Mouse (Mus musculus) embryonic facial prominence, embryonic 15.5 days (tissue): ENCODE measurements around the gene Rgsl1. TPM values are rescaled to one million over a fixed set of nuclear protein-coding genes. Genes with fewer than 3 reads are reported as not detected.
"Not testable (repeated sequence)": the region's sequence is repeated elsewhere in the genome, so short reads cannot be mapped to it uniquely, and the experiment has no call there.

ENCODE experiments used
- ATAC-seq: fragments of 200-750 bp; cut with Nextera tagmentation; 2 replicates; pipeline ENCODE4 v1.8.0; 2017; ENCODE audit warnings: low read depth, moderate TSS enrichment; ENCODE audit not compliant: insufficient number of reproducible peaks, low FRiP score, low TSS enrichment
- H3K27ac ChIP-seq: fragments of 300-500 bp; sonication (generic); replicated peaks from 2 replicates; pipeline ENCODE4 v1.5.1; 2015; ENCODE audit warnings: mild to moderate bottlenecking, inconsistent platforms
- H3K27me3 ChIP-seq: fragments of 300-500 bp; sonication (generic); 2 replicates; pipeline ENCODE4 v1.6.1; 2015; ENCODE audit warnings: inconsistent platforms
- H3K36me3 ChIP-seq: fragments of 300-500 bp; sonication (generic); 2 replicates; pipeline ENCODE4 v1.6.1; 2015; ENCODE audit warnings: mild to moderate bottlenecking, inconsistent platforms
- H3K4me1 ChIP-seq: fragments of 300-500 bp; sonication (generic); 2 replicates; pipeline ENCODE4 v1.6.1; 2015; ENCODE audit warnings: inconsistent platforms
- H3K4me2 ChIP-seq: fragments of 300-500 bp; sonication (generic); replicated peaks from 2 replicates; pipeline ENCODE4 v1.6.1; 2015; ENCODE audit warnings: mild to moderate bottlenecking, inconsistent platforms
- H3K4me3 ChIP-seq: fragments of 300-500 bp; sonication (generic); replicated peaks from 2 replicates; pipeline ENCODE4 v1.5.1; 2015; ENCODE audit warnings: mild to moderate bottlenecking, inconsistent platforms
- H3K9ac ChIP-seq: fragments of 300-500 bp; sonication (generic); 2 replicates; pipeline ENCODE4 v1.6.1; 2015; ENCODE audit warnings: inconsistent platforms
- H3K9me3 ChIP-seq: fragments of 300-500 bp; sonication (generic); replicated peaks from 2 replicates; pipeline ENCODE4 v1.6.1; 2016; ENCODE audit warnings: inconsistent platforms
- WGBS: fragments of 180-500 bp; shearing (Covaris S2); methylation state at CpG from one replicate; pipeline ENCODE4 v1.1.7; 2015; 5-methylcytosine and 5-hydroxymethylcytosine counted together
- polyA plus RNA-seq: library from polyadenylated mRNA; unstranded; fragments of >200 nt; fragmentation: Nextera tagmentation; extraction: Ambion mirVana; gene quantifications from 2 replicates; pipeline ENCODE4 v1.2.1, GENCODE M21; 2015

Rgsl1 gene
- polyA plus RNA-seq, 1 experiment from 2014 or later = 0.37 TPM

- ATAC-seq = no peak
- no peaks in the 10 kb centered on the region for H3K36me3 ChIP-seq
- no peaks in the 10 kb centered on the region for H3K4me1 ChIP-seq
- H3K4me2 ChIP-seq = no peak overlapping the region
- no peak overlapping the region for H3K4me3 ChIP-seq
- H3K9me3 ChIP-seq = no peaks in the 10 kb centered on the region
- WGBS = 77% methylated on average over 7 of the region's 7 CpGs
- H3K27ac ChIP-seq = no peak overlapping the region
- no peak overlapping the region for H3K9ac ChIP-seq
- no peaks in the 10 kb centered on the region for H3K27me3 ChIP-seq
Observed at GRCm38 (mm10) chr1:153776257-153776656, 67.7 kb downstream of the Rgsl1 start.

GRCm38 (mm10) chr1:153775174-153775573, 68.8 kb downstream of the Rgsl1 start:
- ATAC-seq = no peak
- Histone ChIP-seq H3K4me2 (no peak overlapping the region), H3K27ac (no peak overlapping the region), H3K4me3 (no peak overlapping the region), H3K9ac (no peak overlapping the region), H3K36me3 (no peaks in the 10 kb centered on the region), H3K4me1 (no peaks in the 10 kb centered on the region), H3K27me3 (no peaks in the 10 kb centered on the region), H3K9me3 (no peaks in the 10 kb centered on the region)
- 50% methylated on average over 6 of the region's 6 CpGs for WGBS

GRCm38 (mm10) chr1:153770776-153771167, 73.2 kb downstream of the Rgsl1 start:
- H3K9me3 ChIP-seq = no peaks in the 10 kb centered on the region
- H3K4me1 ChIP-seq = no peaks in the 10 kb centered on the region
- H3K9ac ChIP-seq = no peak overlapping the region
- no peak overlapping the region for H3K27ac ChIP-seq
- WGBS = 83% methylated on average over 1 of the region's 1 CpGs
- no peak overlapping the region for H3K4me2 ChIP-seq
- H3K27me3 ChIP-seq = no peaks in the 10 kb centered on the region
- H3K4me3 ChIP-seq = no peak overlapping the region
- ATAC-seq = no peak
- H3K36me3 ChIP-seq = no peaks in the 10 kb centered on the region

- no peak overlapping the region for H3K4me3 ChIP-seq
- no peak overlapping the region for H3K27ac ChIP-seq
- ATAC-seq = no peak
- no peaks in the 10 kb centered on the region for H3K4me1 ChIP-seq
- no peaks in the 10 kb centered on the region for H3K9me3 ChIP-seq
- H3K9ac ChIP-seq = no peak overlapping the region
- H3K4me2 ChIP-seq = no peak overlapping the region
- no peaks in the 10 kb centered on the region for H3K27me3 ChIP-seq
- WGBS = 75% methylated on average over 10 of the region's 10 CpGs
- no peaks in the 10 kb centered on the region for H3K36me3 ChIP-seq
Observed at GRCm38 (mm10) chr1:153769998-153770775, 73.8 kb downstream of the Rgsl1 start.

GRCm38 (mm10) chr1:153769571-153769970, 74.4 kb downstream of the Rgsl1 start:
- not testable (repeated sequence) for H3K27ac ChIP-seq, ATAC-seq, H3K36me3 ChIP-seq, H3K4me2 ChIP-seq, H3K27me3 ChIP-seq, H3K9me3 ChIP-seq, H3K4me3 ChIP-seq, H3K4me1 ChIP-seq, H3K9ac ChIP-seq
- 61% methylated on average over 6 of the region's 6 CpGs for WGBS

GRCm38 (mm10) chr1:153768465-153768864, 75.5 kb downstream of the Rgsl1 start:
- 78% methylated on average over 5 of the region's 5 CpGs for WGBS
- no peaks in the 10 kb centered on the region for H3K9me3 ChIP-seq
- H3K9ac ChIP-seq = no peak overlapping the region
- no peak overlapping the region for H3K4me3 ChIP-seq
- ATAC-seq = no peak
- H3K27me3 ChIP-seq = no peaks in the 10 kb centered on the region
- no peak overlapping the region for H3K4me2 ChIP-seq
- H3K4me1 ChIP-seq = no peaks in the 10 kb centered on the region
- H3K36me3 ChIP-seq = no peaks in the 10 kb centered on the region
- H3K27ac ChIP-seq = no peak overlapping the region

- H3K36me3 ChIP-seq = no peaks in the 10 kb centered on the region
- H3K4me3 ChIP-seq = no peak overlapping the region
- no peak overlapping the region for H3K27ac ChIP-seq
- no peak for ATAC-seq
- H3K27me3 ChIP-seq = no peaks in the 10 kb centered on the region
- no peak overlapping the region for H3K4me2 ChIP-seq
- H3K4me1 ChIP-seq = no peaks in the 10 kb centered on the region
- H3K9me3 ChIP-seq = no peaks in the 10 kb centered on the region
- no peak overlapping the region for H3K9ac ChIP-seq
- 89% methylated on average over 1 of the region's 1 CpGs for WGBS
Observed at GRCm38 (mm10) chr1:153767281-153767680, 76.7 kb downstream of the Rgsl1 start.

- WGBS = 52% methylated on average over 8 of the region's 8 CpGs
- Histone ChIP-seq H3K27me3 (no peaks in the 10 kb centered on the region), H3K4me1 (no peaks in the 10 kb centered on the region), H3K9ac (no peak overlapping the region), H3K9me3 (no peaks in the 10 kb centered on the region), H3K36me3 (no peaks in the 10 kb centered on the region), H3K4me2 (no peak overlapping the region), H3K4me3 (no peak overlapping the region), H3K27ac (no peak overlapping the region)
- no peak for ATAC-seq
Observed at GRCm38 (mm10) chr1:153766298-153766697, 77.6 kb downstream of the Rgsl1 start.

GRCm38 (mm10) chr1:153764136-153764535, 79.8 kb downstream of the Rgsl1 start:
- Histone ChIP-seq H3K27me3 (no peaks in the 10 kb centered on the region), H3K9ac (no peak overlapping the region), H3K36me3 (no peaks in the 10 kb centered on the region), H3K27ac (no peak overlapping the region), H3K4me3 (no peak overlapping the region), H3K4me2 (no peak overlapping the region), H3K9me3 (no peaks in the 10 kb centered on the region), H3K4me1 (no peaks in the 10 kb centered on the region)
- WGBS = 84% methylated on average over 11 of the region's 11 CpGs
- no peak for ATAC-seq

GRCm38 (mm10) chr1:153753725-153754464, 90.0 kb downstream of the Rgsl1 start:
- Histone ChIP-seq H3K9me3 (no peaks in the 10 kb centered on the region), H3K9ac (no peak overlapping the region), H3K27me3 (no peaks in the 10 kb centered on the region), H3K27ac (no peak overlapping the region), H3K4me3 (no peak overlapping the region), H3K4me2 (no peak overlapping the region), H3K4me1 (peaks cover 16% of the 10 kb centered on the region), H3K36me3 (no peaks in the 10 kb centered on the region)
- WGBS = 79% methylated on average over 25 of the region's 25 CpGs
- ATAC-seq = no peak

GRCm38 (mm10) chr1:153752521-153752920, 91.4 kb downstream of the Rgsl1 start:
- Histone ChIP-seq H3K9me3 (no peaks in the 10 kb centered on the region), H3K27ac (no peak overlapping the region; the same call in 1 of the 2 replicates), H3K9ac (no peak overlapping the region), H3K36me3 (no peaks in the 10 kb centered on the region), H3K4me2 (peak overlapping the region; percentile 46), H3K27me3 (no peaks in the 10 kb centered on the region), H3K4me1 (peaks cover 17% of the 10 kb centered on the region), H3K4me3 (peak overlapping the region; percentile 36; the same call in 1 of the 2 replicates)
- WGBS = 80% methylated on average over 6 of the region's 6 CpGs
- ATAC-seq = no peak
